Mouse (Mus musculus) urinary bladder, adult 18-20 months (tissue): ENCODE measurements around the gene Amy2a2.
"Not testable (repeated sequence)": the region's sequence is repeated elsewhere in the genome, so short reads cannot be mapped to it uniquely, and the experiment has no call there.

ENCODE experiments used
- DNase-seq, 2 experiments: peaks; one replicate each; pipeline ENCODE4 v3.0.0; 2022; ENCODE audit warnings: low spot score in 2 of 2, mixed read lengths in 2 of 2

Amy2a2 gene

GRCm38 (mm10) chr3:113356558-113356957, at the start of gene Amy2a2:
Amy2a2 (minus strand) TSS chr3:113356658.
- not testable (repeated sequence) for DNase-seq

- DNase-seq = not testable (repeated sequence)
Measured at GRCm38 (mm10) chr3:113345484-113345883, 11.0 kb downstream of the Amy2a2 start.

GRCm38 (mm10) chr3:113323952-113324351, 32.5 kb downstream of the Amy2a2 start, which contains the start of gene Amy2a3:
Amy2a3 (minus strand) TSS chr3:113324052.
- DNase-seq = not testable (repeated sequence)

- DNase-seq = not testable (repeated sequence)
Measured at GRCm38 (mm10) chr3:113312937-113313336, 43.5 kb downstream of the Amy2a2 start.
